Mouse (Mus musculus) bone marrow macrophage, adult 2 months (primary cell): ENCODE results near the gene Pi4ka. TPM values are rescaled to one million over a fixed set of nuclear protein-coding genes. Genes with fewer than 3 reads are reported as not detected.
"Not testable (repeated sequence)": the region's sequence is repeated elsewhere in the genome, so short reads cannot be mapped to it uniquely, and the experiment has no call there.

ENCODE experiments used
- H3K27ac ChIP-seq: 2 replicates; pipeline ENCODE4 v1.5.1; 2012; ENCODE audit warnings: low read depth, low read length; ENCODE audit not compliant: insufficient read depth
- H3K4me1 ChIP-seq: 2 replicates; pipeline ENCODE4 v1.6.1; 2012; ENCODE audit warnings: low read length; ENCODE audit not compliant: control insufficient read depth, insufficient read depth
- H3K4me3 ChIP-seq: 2 replicates; pipeline ENCODE4 v1.5.1; 2012; ENCODE audit warnings: mild to moderate bottlenecking, low read length, moderate library complexity; ENCODE audit not compliant: insufficient read depth
- CTCF ChIP-seq: IDR thresholded peaks from 2 replicates; pipeline ENCODE4 v1.5.1; 2012; ENCODE audit warnings: low read depth, mild to moderate bottlenecking, low read length, moderate library complexity
- POLR2A ChIP-seq: IDR thresholded peaks from 2 replicates; pipeline ENCODE4 v1.6.1; 2012; ENCODE audit warnings: mild to moderate bottlenecking, low read depth, low read length, borderline replicate concordance
- polyA plus RNA-seq: library from polyadenylated mRNA; stranded (reverse); fragments of >200 nt; gene quantifications from 2 replicates; pipeline ENCODE4 v1.2.4, GENCODE M21; 2012; ENCODE audit not compliant: missing spikeins, insufficient read depth, insufficient read length

Pi4ka gene
- polyA plus RNA-seq, 1 experiment, result 37.1 TPM

DNA sequence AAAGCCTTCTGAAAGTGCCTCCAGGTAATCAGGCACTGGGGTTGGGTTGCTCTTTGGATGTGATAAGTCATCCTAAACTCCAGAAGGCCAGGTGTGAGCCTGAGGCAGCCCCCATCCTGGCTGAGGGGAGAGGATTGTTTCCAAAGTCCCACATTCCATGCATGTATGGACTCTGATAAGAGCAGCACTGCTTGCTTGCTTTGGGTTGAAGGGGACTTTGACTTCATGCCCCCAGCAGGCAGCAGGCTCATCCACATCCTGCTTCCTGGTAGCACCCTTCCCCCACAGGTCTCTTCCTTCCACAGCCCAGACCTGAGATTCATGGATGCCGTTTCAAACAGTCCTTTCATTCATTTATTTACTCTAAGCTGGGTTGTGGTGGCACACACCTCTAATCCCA lies 162.4 kb downstream of the Pi4ka start:
- Histone ChIP-seq H3K4me3 (no peak overlapping the region), H3K27ac (no peak overlapping the region), H3K4me1 (peaks cover 12% of the 10 kb centered on the region)
- TF ChIP-seq CTCF (no peak), POLR2A (no peak)

DNA sequence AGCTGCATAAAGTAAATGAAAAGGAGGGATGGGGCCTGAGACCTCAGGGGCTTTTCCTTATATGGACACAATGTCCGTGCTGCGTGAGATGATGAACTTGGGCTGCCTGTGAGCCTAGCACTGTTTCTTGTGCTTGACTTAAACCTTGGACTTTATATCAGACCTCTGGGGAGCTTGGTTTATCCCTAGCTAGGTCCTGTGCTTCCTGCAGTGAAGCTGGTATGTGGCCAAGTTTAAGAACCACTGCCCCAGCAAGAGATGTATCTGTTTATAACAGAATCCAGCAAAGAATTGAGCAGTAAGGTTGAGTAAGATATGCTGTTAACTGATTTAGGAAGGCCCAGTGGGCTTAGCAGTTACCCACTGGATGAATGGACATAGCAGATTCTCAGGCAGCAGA lies 166.7 kb downstream of the Pi4ka start:
- Histone ChIP-seq H3K27ac (no peak overlapping the region), H3K4me1 (peaks cover 29% of the 10 kb centered on the region)
- no peak for TF ChIP-seq CTCF
- TF ChIP-seq POLR2A, result no peak

DNA sequence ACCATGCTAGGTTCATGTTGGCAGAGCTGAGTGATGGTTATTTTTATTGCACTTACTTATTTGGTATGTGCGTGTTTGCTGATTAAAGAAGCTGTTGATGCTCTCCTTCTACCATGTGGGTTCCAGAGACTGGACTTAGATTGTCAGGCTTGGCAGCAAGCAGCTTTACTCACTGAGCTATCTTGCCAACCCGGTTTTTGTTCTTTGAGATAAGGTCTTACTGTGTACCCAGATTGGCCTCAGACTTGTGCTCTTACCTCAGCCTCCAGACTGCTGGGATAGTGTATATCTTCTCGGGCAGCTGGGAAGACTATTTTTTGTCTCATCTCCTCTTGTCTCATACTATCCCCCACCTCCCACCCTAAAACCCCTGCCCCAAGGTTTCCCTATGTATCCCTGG lies 168.5 kb downstream of the Pi4ka start:
- H3K4me3 ChIP-seq, result no peak overlapping the region
- H3K27ac ChIP-seq, result no peak overlapping the region
- peaks cover 33% of the 10 kb centered on the region for H3K4me1 ChIP-seq
- TF ChIP-seq POLR2A (no peak), CTCF (no peak)

More for the DNA sequence above, 166.7 kb downstream of the Pi4ka start:
- H3K4me3 ChIP-seq, result no peak overlapping the region

DNA sequence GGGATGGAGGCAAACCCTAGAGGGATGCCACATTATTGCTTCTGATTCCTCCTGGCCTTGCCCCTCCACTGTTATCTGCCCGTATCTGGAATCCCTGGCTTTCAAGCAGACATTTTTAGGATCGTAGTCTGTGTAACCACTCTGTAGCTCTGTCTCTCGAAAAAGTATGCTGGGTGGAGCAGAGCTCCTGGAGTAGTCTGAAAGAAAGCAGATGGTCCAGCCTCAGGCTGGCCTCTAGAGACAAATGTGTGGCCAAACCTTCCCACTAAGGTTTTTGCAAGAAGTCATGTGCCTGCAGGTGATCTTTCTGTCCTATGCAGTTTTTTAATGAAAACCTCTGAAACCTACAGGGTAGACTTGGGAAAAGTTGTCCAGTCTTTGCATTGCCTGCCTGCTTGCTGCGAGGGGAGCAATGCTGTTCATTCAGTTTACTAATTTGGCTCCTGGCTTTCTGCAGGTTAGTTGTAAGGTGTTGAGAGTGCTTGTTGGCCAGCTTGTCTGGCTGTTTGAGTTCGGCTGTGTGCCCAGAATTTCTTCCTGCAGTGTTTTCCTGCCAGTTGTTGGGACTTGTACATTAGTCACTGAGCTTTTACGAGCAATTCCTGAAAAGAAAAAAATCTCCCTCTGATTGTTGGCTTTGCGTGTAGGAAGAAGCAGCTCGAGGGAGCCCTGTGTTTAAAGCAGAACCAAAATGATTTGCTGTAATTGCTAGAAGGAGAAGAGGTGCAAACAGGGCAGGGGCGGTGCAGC lies 171.0 kb downstream of the Pi4ka start:
- Histone ChIP-seq H3K4me3 (peak overlapping the region; percentile 69), H3K27ac (no peak overlapping the region), H3K4me1 (peaks cover 26% of the 10 kb centered on the region)
- TF ChIP-seq CTCF (no peak), POLR2A (no peak)

DNA sequence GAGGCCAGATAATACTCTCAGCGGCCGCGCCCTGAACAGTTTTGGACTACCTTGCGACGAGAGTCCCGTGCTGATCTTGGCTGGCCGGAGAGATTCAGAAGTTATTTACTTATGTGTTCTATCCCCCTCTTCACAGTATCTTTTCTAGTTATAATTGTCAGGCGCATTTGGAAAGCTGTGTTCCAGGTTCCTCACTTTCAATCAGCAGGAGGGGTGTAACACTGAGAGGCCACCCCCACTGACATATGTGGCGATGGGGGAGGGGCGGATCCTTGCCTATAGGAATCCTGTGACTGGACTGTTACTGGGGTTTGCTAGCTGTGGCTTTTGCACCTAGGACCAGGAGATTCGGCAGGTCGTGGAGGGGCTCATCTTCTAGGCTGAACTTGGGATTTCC lies 171.6 kb downstream of the Pi4ka start:
- H3K27ac ChIP-seq, result no peak overlapping the region
- H3K4me1 ChIP-seq, result peaks cover 25% of the 10 kb centered on the region
- TF ChIP-seq POLR2A, result no peak
- no peak for TF ChIP-seq CTCF
- H3K4me3 ChIP-seq, result peak overlapping the region; percentile 69

DNA sequence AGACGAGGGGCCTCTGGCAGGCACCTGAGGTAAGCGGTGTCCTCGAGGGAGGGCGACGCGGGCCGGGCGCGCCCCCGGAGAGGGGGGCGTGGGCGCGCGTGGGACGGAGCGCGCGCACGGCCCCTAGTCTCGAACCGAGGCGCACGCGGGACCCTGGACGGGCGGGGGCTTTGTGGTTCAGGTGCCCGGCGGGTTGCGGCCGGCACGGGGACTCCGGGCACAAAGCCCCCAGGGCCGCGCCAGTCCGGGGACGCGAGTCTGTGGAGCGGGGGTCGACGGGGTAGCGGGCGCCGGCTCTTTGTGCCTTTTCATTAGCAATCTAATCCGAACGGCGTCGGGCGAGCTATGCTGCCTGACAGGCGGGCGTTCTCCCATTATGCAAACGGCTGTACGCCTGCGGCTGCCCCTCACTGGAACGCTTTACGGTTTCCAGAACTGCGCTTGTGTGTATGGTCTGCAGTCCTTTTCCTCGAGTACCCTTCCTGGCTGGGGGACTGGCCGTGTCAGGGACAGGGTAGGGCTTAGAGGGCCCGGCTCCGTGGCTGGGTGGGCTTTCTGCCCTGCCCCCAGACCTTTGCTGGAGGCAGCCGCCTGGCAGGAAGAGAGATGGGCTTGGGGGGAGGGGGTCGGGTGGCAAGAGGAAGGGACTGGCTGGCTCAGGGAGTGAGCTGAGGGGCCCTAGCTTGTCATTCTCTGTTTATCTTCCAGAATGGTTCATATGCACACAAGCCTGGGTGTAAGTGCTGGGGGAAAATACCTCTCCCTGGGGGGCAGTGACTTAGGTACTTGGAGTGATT lies 172.2 kb downstream of the Pi4ka start:
- peaks cover 25% of the 10 kb centered on the region for H3K4me1 ChIP-seq
- H3K27ac ChIP-seq, result peak overlapping the region; percentile 26; the same call in 1 of the 2 replicates
- H3K4me3 ChIP-seq, result peak overlapping the region; percentile 69
- no peak for TF ChIP-seq POLR2A
- TF ChIP-seq CTCF, result no peak

DNA sequence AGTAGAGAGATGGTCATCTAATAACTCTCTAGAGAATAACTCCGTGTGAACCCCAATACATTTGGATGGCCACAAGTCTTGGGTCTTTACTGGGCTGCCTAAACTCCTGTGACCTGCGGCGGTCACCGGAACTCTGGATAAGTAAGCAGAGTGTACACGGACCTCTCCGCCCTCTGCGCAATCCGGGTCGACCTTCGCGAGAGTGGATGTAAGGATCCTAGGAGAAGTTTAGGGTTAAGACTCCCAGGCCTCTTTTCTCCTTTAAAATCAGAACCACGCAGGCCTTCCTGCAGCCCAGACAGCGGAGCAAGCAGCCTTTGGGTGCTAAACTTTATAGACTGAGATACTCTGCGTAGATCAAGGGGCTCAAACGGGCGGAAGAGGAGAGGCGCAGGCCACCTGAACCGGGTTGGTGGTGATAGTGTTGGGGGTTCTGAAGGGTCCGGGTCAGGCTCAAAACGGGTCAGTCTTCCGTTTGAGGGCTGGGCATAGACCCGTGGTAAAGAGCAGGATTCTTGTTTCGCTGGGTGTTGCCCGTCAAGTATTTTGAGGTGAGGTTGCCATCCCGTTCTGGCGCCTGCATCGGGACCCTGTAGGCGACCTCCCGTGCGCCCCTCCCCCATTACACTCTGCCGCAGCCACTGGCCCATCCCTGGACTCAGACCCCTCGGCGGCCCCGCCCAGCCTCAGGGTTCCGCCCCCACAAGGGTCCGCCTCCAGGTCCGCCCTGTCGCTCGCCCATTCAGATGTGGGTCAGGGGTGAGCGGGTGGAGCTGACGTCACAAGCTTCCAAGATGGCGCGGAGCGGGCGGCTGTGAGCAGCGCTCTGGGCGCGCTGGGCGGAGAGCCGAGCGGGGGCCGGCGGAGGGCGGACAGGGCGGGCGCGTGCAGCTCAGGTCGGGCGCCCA lies 173.1 kb downstream of the Pi4ka start, which contains the start of gene Hic2:
Hic2 (plus strand) TSS at position 779 of the 908 bp plus-strand sequence.
- H3K4me1 ChIP-seq, result peaks cover 17% of the 10 kb centered on the region
- TF ChIP-seq CTCF, result no peak
- no peak for TF ChIP-seq POLR2A
- peak within 1 kb of the TSS; percentile 69 for H3K4me3 ChIP-seq
- H3K27ac ChIP-seq, result peak within 1 kb of the TSS; percentile 26; the same call in 1 of the 2 replicates

DNA sequence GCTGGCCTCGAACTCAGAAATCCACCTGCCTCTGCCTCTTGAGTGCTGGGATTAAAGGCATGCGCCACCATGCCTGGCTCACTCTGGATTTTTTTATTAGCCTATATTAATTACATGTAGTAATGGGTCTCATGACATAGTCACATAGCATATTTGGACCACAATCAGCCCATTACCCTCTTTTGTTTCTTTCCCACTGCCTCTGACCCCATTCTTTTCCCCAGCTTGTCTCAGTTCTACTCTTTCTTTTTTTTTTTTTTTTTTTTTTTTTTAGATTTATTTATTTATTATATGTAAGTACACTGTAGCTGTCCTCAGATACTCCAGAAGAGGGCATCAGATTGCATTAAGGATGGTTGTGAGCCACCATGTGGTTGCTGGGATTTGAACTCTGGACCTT lies 174.6 kb downstream of the Pi4ka start:
- not testable (repeated sequence) for H3K4me3 ChIP-seq, H3K27ac ChIP-seq
- H3K4me1 ChIP-seq, result peaks cover 17% of the 10 kb centered on the region

Other genes with a start within 250 kb of the Pi4ka start
- 208 and 222 TPM in 2 replicates for gene Ube2l3, start 203.7 kb downstream of the Pi4ka start, polyA plus RNA-seq
- gene Rimbp3, start 197.7 kb downstream of the Pi4ka start, polyA plus RNA-seq, result not detected in 2 replicates
- gene Hic2, start 172.7 kb downstream of the Pi4ka start, polyA plus RNA-seq, result 1.9 and 2.0 TPM in 2 replicates
- 9.6 and 13.6 TPM in 2 replicates for gene Tmem191c, start 130.2 kb downstream of the Pi4ka start, polyA plus RNA-seq
- gene Serpind1, start 74.9 kb downstream of the Pi4ka start, polyA plus RNA-seq, result not detected in 2 replicates
- gene Snap29, start 328 bp downstream of the Pi4ka start, polyA plus RNA-seq, result 31.9 and 35.3 TPM in 2 replicates
- gene Crkl, start 45.7 kb upstream of the Pi4ka start, polyA plus RNA-seq, result 26.2 and 27.4 TPM in 2 replicates
- gene Aifm3, start 83.3 kb upstream of the Pi4ka start, polyA plus RNA-seq, result not detected in 2 replicates
- gene Lztr1, start 102.4 kb upstream of the Pi4ka start, polyA plus RNA-seq, result 53.4 and 57.0 TPM in 2 replicates
- gene Thap7, start 124.8 kb upstream of the Pi4ka start, polyA plus RNA-seq, result 23.2 and 25.5 TPM in 2 replicates
- gene Lrrc74b, start 154.9 kb upstream of the Pi4ka start, polyA plus RNA-seq, result not detected in 2 replicates
- gene P2rx6, start 155.6 kb upstream of the Pi4ka start, polyA plus RNA-seq, result not detected in 2 replicates
- 2.2 and 2.4 TPM in 2 replicates for gene Slc7a4, start 176.9 kb upstream of the Pi4ka start, polyA plus RNA-seq
- gene Smpd4, start 213.0 kb upstream of the Pi4ka start, polyA plus RNA-seq, result 19.5 and 22.6 TPM in 2 replicates
- gene Ccdc74a, start 240.2 kb upstream of the Pi4ka start, polyA plus RNA-seq, result not detected in 2 replicates